17 mouse cellular contexts compared by ENCODE assay signal in genomic region chrX:7292151-7292768, GRCm38 (mm10).
"Had no signal": no experiment of that assay in that cellular context is flagged by ENCODE, and none has a peak within 500 bp of the region (broad histone marks: within the 10 kb centered on the region; RNA-seq: fewer than 3 reads in every experiment).

No protein-coding gene starts in this region.

- H3K27me3 ChIP-seq: limb, embryonic 15.5 days; midbrain, embryonic 13.5 days had no signal

- H3K9ac ChIP-seq: limb, embryonic 15.5 days; liver, embryonic 14.5 days; liver, postnatal 0 days; lung, embryonic 14.5 days; midbrain, embryonic 13.5 days had no signal

- H3K27ac ChIP-seq: limb, embryonic 15.5 days; liver, embryonic 14.5 days; midbrain, embryonic 10.5 days; midbrain, embryonic 13.5 days had no signal

- DNase-seq: kidney, adult 9 months; kidney, postnatal 14 days; kidney, postnatal 4 days; left cerebral cortex, postnatal 4 days; liver, postnatal 0 days; lung, embryonic 14.5 days; thymus, adult 2 months; thymus, postnatal 14 days; thymus, postnatal 4 days had no signal

- H3K4me1 ChIP-seq: limb, embryonic 15.5 days; megakaryocyte, embryonic 14.5 days; midbrain, embryonic 13.5 days had no signal

- H3K36me3 ChIP-seq: limb, embryonic 15.5 days; midbrain, embryonic 10.5 days; midbrain, embryonic 13.5 days had no signal

- ATAC-seq: liver, postnatal 0 days; lung, postnatal 0 days; midbrain, embryonic 13.5 days; midbrain, embryonic 16.5 days had no signal

- H3K4me3 ChIP-seq: limb, embryonic 15.5 days; megakaryocyte, embryonic 14.5 days; midbrain, embryonic 10.5 days; midbrain, embryonic 13.5 days had no signal

- H3K4me2 ChIP-seq: limb, embryonic 15.5 days; liver, embryonic 11.5 days; lung, embryonic 14.5 days; midbrain, embryonic 13.5 days had no signal

- H3K9me3 ChIP-seq: limb, embryonic 15.5 days; megakaryocyte, embryonic 14.5 days; midbrain, embryonic 10.5 days; midbrain, embryonic 13.5 days had no signal
